Mouse (Mus musculus): ENCODE data around the gene Klf3. TPM values are rescaled to one million over a fixed set of nuclear protein-coding genes. Genes with fewer than 3 reads are reported as not detected.
"Not testable (repeated sequence)": the region's sequence is repeated elsewhere in the genome, so short reads cannot be mapped to it uniquely, and the experiment has no call there.

Klf3 gene
- total RNA-seq, 1 experiment from 2014 or later: 280 TPM

GRCm38 (mm10) chr5:64865219-64865964 is 62.2 kb downstream of the Klf3 start:
- ATAC-seq (ENCODE audit: extremely low read depth, insufficient number of reproducible peaks, low FRiP score, poor library complexity, severe bottlenecking): peak; percentile 7; the same call in 1 of the 2 replicates

- ATAC-seq (ENCODE audit: extremely low read depth, insufficient number of reproducible peaks, low FRiP score, poor library complexity, severe bottlenecking): no peak
These were observed 63.3 kb downstream of the Klf3 start for GRCm38 (mm10) chr5:64866331-64867050.

- no peak for ATAC-seq (ENCODE audit: extremely low read depth, insufficient number of reproducible peaks, low FRiP score, poor library complexity, severe bottlenecking)
These were observed 63.9 kb downstream of the Klf3 start for GRCm38 (mm10) chr5:64867124-64867523.

GRCm38 (mm10) chr5:64867551-64867950 is 64.4 kb downstream of the Klf3 start:
- no peak for ATAC-seq (ENCODE audit: extremely low read depth, insufficient number of reproducible peaks, low FRiP score, poor library complexity, severe bottlenecking)

GRCm38 (mm10) chr5:64876086-64876830 is 73.1 kb downstream of the Klf3 start:
- no peak for ATAC-seq (ENCODE audit: extremely low read depth, insufficient number of reproducible peaks, low FRiP score, poor library complexity, severe bottlenecking)

GRCm38 (mm10) chr5:64877235-64878026 is 74.2 kb downstream of the Klf3 start:
- no peak for ATAC-seq (ENCODE audit: extremely low read depth, insufficient number of reproducible peaks, low FRiP score, poor library complexity, severe bottlenecking)

- no peak for ATAC-seq (ENCODE audit: extremely low read depth, insufficient number of reproducible peaks, low FRiP score, poor library complexity, severe bottlenecking)
These were observed 74.8 kb downstream of the Klf3 start for GRCm38 (mm10) chr5:64878027-64878425.

GRCm38 (mm10) chr5:64878526-64878925 is 75.3 kb downstream of the Klf3 start:
- ATAC-seq (ENCODE audit: extremely low read depth, insufficient number of reproducible peaks, low FRiP score, poor library complexity, severe bottlenecking): no peak

- ATAC-seq (ENCODE audit: extremely low read depth, insufficient number of reproducible peaks, low FRiP score, poor library complexity, severe bottlenecking): no peak
These were observed 76.1 kb downstream of the Klf3 start for GRCm38 (mm10) chr5:64879241-64879640.

GRCm38 (mm10) chr5:64881559-64881958 is 78.4 kb downstream of the Klf3 start:
- ATAC-seq (ENCODE audit: extremely low read depth, insufficient number of reproducible peaks, low FRiP score, poor library complexity, severe bottlenecking): not testable (repeated sequence)

GRCm38 (mm10) chr5:64881976-64882375 is 78.8 kb downstream of the Klf3 start:
- not testable (repeated sequence) for ATAC-seq (ENCODE audit: extremely low read depth, insufficient number of reproducible peaks, low FRiP score, poor library complexity, severe bottlenecking)

Other genes starting within 250 kb of the Klf3 start
- gene Tlr1, start 130.2 kb downstream of the Klf3 start, total RNA-seq (2017): 84.2 and 96.3 TPM in 2 replicates
- 31.0 and 37.8 TPM in 2 replicates for gene Tlr6, start 156.7 kb downstream of the Klf3 start, total RNA-seq (2017)
- 32.7 and 33.2 TPM in 2 replicates for gene Fam114a1, start 166.7 kb downstream of the Klf3 start, total RNA-seq (2017)

Measured in neutrophil, adult 5-6 weeks (primary cell).